Mouse (Mus musculus): Measurements from ENCODE around the gene Tex26. TPM values are rescaled to one million over a fixed set of nuclear protein-coding genes. Genes with fewer than 3 reads are reported as not detected.

Gene Tex26
- polyA plus RNA-seq, 1 experiment from 2014 or later = 0.51 TPM

DNA sequence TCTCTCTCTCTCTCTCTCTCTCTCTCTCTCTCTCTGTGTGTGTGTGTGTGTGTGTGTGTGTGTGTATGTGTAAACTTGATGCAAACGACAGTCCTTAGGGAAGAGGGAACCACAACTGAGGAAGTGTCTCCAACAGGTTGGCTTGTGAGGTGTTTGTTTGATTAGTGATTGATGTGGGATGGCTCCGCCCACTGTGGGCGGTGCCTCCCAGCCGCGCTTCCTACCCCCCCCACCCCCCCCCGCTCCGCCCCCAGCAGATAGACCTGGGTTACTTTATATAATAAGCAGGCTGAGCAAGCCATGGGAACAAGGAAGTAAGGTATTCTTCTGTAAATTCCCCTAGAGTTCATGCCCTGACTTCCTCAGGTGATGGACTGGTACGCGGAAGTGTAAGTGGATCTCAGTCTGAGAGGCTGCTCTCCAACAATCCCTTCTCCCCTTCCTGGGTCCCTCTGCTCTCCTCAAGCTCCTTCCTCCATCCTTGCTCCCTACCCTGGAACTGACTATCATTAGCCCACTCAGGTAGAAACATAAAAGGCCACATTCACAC, 5.2 kb upstream of the Tex26 start:
- Histone ChIP-seq H3K36me3 (no peaks in the 10 kb centered on the region), H3K4me2 (no peak overlapping the region), H3K4me3 (no peak overlapping the region), H3K27ac (replicated peaks) (no peak overlapping the region), H3K9ac (no peak overlapping the region), H3K9me3 (no peaks in the 10 kb centered on the region), H3K4me1 (peaks cover 7% of the 10 kb centered on the region), H3K27me3 (replicated peaks) (no peaks in the 10 kb centered on the region)
- no peak for ATAC-seq (ENCODE audit: extremely low read depth, insufficient number of reproducible peaks, low FRiP score, low TSS enrichment)
- 25% methylated on average over 9 of the region's 9 CpGs for WGBS

DNA sequence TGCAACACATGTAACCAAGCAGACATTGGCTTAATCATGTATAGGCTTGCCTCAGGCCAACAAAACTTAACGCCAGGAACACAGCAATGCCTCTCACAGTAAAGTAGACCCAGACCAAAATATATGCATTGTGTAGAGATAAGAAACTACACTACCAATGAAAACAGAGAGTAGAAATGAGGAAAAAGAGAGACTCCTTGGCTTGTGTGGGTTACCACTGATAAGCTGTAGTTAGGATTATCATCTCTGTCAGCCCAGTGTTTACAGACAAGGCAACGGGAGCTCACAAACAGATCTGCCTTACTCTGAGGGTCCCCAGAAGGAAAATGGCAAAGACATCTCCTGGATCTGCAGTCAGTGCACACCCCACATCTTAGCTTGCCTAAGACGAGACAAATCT, 2.9 kb upstream of the Tex26 start:
- H3K4me2 ChIP-seq = no peak overlapping the region
- H3K27me3 ChIP-seq (replicated peaks) = no peaks in the 10 kb centered on the region
- H3K36me3 ChIP-seq = no peaks in the 10 kb centered on the region
- ATAC-seq (ENCODE audit: extremely low read depth, insufficient number of reproducible peaks, low FRiP score, low TSS enrichment) = no peak
- H3K27ac ChIP-seq (replicated peaks) = no peak overlapping the region
- H3K9ac ChIP-seq = no peak overlapping the region
- no peak overlapping the region for H3K4me3 ChIP-seq
- peaks cover 21% of the 10 kb centered on the region for H3K4me1 ChIP-seq
- WGBS = 40% methylated on average over 3 of the region's 3 CpGs
- H3K9me3 ChIP-seq = no peaks in the 10 kb centered on the region

- WGBS = 70% methylated on average over 6 of the region's 6 CpGs
- Histone ChIP-seq H3K27ac (replicated peaks) (no peak overlapping the region), H3K9ac (no peak overlapping the region), H3K4me1 (peaks cover 25% of the 10 kb centered on the region), H3K9me3 (no peaks in the 10 kb centered on the region), H3K4me3 (no peak overlapping the region), H3K36me3 (no peaks in the 10 kb centered on the region), H3K4me2 (no peak overlapping the region), H3K27me3 (replicated peaks) (0 out of 2 replicates have a peak, but pooled peaks cover 5% of the 10 kb centered on the region)
- no peak for ATAC-seq (ENCODE audit: extremely low read depth, insufficient number of reproducible peaks, low FRiP score, low TSS enrichment)
Measured at GRCm38 (mm10) chr5:149437150-149437549, 2.3 kb upstream of the Tex26 start.

GRCm38 (mm10) chr5:149440180-149440573, 717 bp downstream of the Tex26 start:
- WGBS = under 1% methylated on average over 18 of the region's 18 CpGs
- 0 out of 2 replicates have a peak, but pooled peaks cover 5% of the 10 kb centered on the region for H3K27me3 ChIP-seq (replicated peaks)
- H3K27ac ChIP-seq (replicated peaks) = peak overlapping the region; percentile 74
- H3K4me2 ChIP-seq = peak overlapping the region; percentile 90
- peak overlapping the region; percentile 55 for H3K4me3 ChIP-seq
- 0 out of 2 replicates have a peak, but pooled peaks have one; percentile 33 for ATAC-seq (ENCODE audit: extremely low read depth, insufficient number of reproducible peaks, low FRiP score, low TSS enrichment)
- H3K9me3 ChIP-seq = no peaks in the 10 kb centered on the region
- peaks cover 37% of the 10 kb centered on the region for H3K4me1 ChIP-seq
- H3K9ac ChIP-seq = peak overlapping the region; percentile 74
- no peaks in the 10 kb centered on the region for H3K36me3 ChIP-seq

DNA sequence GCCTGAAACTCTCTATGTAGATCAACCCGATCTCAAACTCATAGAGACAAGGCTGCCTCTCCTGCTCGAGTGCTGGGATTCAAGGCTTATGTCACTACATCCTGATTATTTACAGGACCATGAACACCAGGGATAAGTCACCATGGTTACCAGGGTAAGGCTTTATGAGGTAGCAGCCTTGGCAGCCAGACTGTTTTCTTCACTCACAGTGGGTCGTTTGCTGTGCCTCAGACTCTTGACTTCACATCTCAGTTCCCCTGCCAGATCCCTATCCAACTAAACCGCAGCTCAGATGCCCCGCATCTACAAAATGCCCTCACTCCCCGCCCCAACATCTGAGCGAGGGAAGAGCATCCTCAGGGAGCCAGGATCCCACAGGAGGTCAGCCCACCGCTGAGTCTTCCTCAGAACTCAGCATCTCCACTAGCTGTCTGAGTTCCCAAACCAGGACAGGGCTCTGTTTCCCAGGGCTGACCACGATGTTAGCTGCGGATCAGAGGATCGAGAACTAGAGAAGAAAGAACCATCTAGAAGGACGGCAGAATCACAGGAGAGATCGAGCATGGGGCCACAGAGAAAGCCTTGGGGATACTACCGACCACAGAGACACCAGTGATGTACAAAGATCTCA, 2.3 kb downstream of the Tex26 start:
- Histone ChIP-seq H3K4me3 (no peak overlapping the region), H3K9me3 (no peaks in the 10 kb centered on the region), H3K27me3 (replicated peaks) (0 out of 2 replicates have a peak, but pooled peaks cover 5% of the 10 kb centered on the region), H3K27ac (replicated peaks) (no peak overlapping the region), H3K4me2 (no peak overlapping the region), H3K4me1 (peaks cover 38% of the 10 kb centered on the region), H3K36me3 (no peaks in the 10 kb centered on the region), H3K9ac (no peak overlapping the region)
- 57% methylated on average over 14 of the region's 14 CpGs for WGBS
- no peak for ATAC-seq (ENCODE audit: extremely low read depth, insufficient number of reproducible peaks, low FRiP score, low TSS enrichment)

DNA sequence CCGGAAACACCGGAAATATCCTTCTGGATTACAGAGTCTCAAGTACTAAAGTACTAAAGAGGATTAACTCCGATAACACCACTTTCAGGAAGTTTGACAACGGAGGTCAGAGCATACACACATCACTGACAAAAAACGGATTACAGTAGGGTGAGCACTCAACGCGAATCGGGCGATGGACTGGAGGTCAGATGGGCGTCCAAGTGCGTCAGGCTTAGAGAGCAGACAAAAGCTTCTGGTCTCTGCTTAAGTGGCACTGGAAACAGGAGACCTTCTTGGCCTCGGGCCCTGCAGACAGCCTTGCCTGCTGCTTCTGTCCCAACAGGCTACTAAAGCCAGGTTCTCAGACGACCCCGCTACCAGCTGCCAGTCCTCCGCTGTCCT, 2.8 kb downstream of the Tex26 start:
- Histone ChIP-seq H3K9me3 (no peaks in the 10 kb centered on the region), H3K9ac (no peak overlapping the region), H3K4me2 (no peak overlapping the region), H3K4me1 (peaks cover 38% of the 10 kb centered on the region), H3K4me3 (no peak overlapping the region), H3K27me3 (replicated peaks) (0 out of 2 replicates have a peak, but pooled peaks cover 5% of the 10 kb centered on the region), H3K27ac (replicated peaks) (no peak overlapping the region), H3K36me3 (no peaks in the 10 kb centered on the region)
- 49% methylated on average over 15 of the region's 15 CpGs for WGBS
- no peak for ATAC-seq (ENCODE audit: extremely low read depth, insufficient number of reproducible peaks, low FRiP score, low TSS enrichment)

DNA sequence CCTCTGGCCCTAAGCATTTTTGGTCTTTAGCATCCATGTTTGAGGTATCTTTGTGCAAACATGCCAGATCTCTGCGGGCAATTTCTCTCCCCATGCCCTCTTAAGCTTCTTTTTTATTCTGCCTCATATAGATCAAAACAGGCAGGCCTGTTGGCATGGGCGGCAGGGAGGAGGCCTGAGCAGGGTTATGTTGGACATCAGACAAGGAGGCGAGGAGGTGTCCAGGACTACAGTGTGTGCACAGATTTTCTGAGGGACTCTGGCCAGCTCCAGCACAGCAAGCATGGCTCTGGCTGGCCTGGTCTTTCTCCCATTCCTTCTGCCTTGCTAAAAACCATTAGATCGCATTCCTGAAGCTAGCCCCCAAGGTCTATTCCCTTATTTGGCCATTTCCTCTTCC, 5.0 kb downstream of the Tex26 start:
- H3K4me2 ChIP-seq = no peak overlapping the region
- H3K4me1 ChIP-seq = peaks cover 34% of the 10 kb centered on the region
- H3K27me3 ChIP-seq (replicated peaks) = 0 out of 2 replicates have a peak, but pooled peaks cover 5% of the 10 kb centered on the region
- 51% methylated on average over 4 of the region's 4 CpGs for WGBS
- 0 out of 2 replicates have a peak overlapping the region, but pooled peaks have one; percentile 15 for H3K27ac ChIP-seq (replicated peaks)
- H3K4me3 ChIP-seq = no peak overlapping the region
- H3K9ac ChIP-seq = no peak overlapping the region
- H3K36me3 ChIP-seq = no peaks in the 10 kb centered on the region
- ATAC-seq (ENCODE audit: extremely low read depth, insufficient number of reproducible peaks, low FRiP score, low TSS enrichment) = no peak
- no peaks in the 10 kb centered on the region; the same call in 1 of the 2 replicates for H3K9me3 ChIP-seq

- 76% methylated on average over 7 of the region's 7 CpGs for WGBS
- peaks cover 24% of the 10 kb centered on the region for H3K4me1 ChIP-seq
- 0 out of 2 replicates have a peak, but pooled peaks cover 5% of the 10 kb centered on the region for H3K27me3 ChIP-seq (replicated peaks)
- no peak overlapping the region for H3K9ac ChIP-seq
- no peak overlapping the region for H3K4me2 ChIP-seq
- H3K9me3 ChIP-seq = no peaks in the 10 kb centered on the region; the same call in 1 of the 2 replicates
- no peaks in the 10 kb centered on the region for H3K36me3 ChIP-seq
- H3K27ac ChIP-seq (replicated peaks) = no peak overlapping the region
- no peak overlapping the region for H3K4me3 ChIP-seq
- ATAC-seq (ENCODE audit: extremely low read depth, insufficient number of reproducible peaks, low FRiP score, low TSS enrichment) = no peak
Measured at GRCm38 (mm10) chr5:149446495-149446894, 7.0 kb downstream of the Tex26 start.

DNA sequence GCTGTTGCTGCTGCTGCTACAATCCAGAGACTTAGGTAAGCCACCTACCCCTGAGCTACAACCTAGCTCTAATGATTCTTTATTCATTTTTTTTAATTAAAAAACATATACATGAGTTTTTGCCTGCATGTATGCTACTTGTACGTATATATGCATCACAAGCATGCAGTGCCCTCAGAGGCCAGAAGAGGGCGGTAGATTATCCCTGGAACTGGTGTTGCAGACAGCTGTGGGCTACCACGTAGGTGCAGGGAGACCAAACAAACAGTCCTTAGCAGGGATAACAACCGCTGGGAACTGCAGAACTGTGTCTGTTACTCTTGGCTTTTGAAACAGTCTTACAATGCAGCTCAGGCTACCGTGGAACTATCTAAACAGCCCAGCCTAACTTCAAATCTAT, 8.3 kb downstream of the Tex26 start:
- Histone ChIP-seq H3K4me2 (no peak overlapping the region), H3K4me1 (peaks cover 14% of the 10 kb centered on the region), H3K36me3 (no peaks in the 10 kb centered on the region), H3K27me3 (replicated peaks) (no peaks in the 10 kb centered on the region), H3K9ac (no peak overlapping the region), H3K27ac (replicated peaks) (no peak overlapping the region), H3K4me3 (no peak overlapping the region), H3K9me3 (no peaks in the 10 kb centered on the region; the same call in 1 of the 2 replicates)
- no peak for ATAC-seq (ENCODE audit: extremely low read depth, insufficient number of reproducible peaks, low FRiP score, low TSS enrichment)
- 82% methylated on average over 5 of the region's 5 CpGs for WGBS

GRCm38 (mm10) chr5:149449406-149449805, 9.9 kb downstream of the Tex26 start:
- Histone ChIP-seq H3K9ac (no peak overlapping the region), H3K4me1 (peaks cover 13% of the 10 kb centered on the region), H3K9me3 (no peaks in the 10 kb centered on the region; the same call in 1 of the 2 replicates), H3K36me3 (no peaks in the 10 kb centered on the region), H3K27me3 (replicated peaks) (no peaks in the 10 kb centered on the region), H3K4me3 (no peak overlapping the region), H3K4me2 (no peak overlapping the region), H3K27ac (replicated peaks) (no peak overlapping the region)
- no peak for ATAC-seq (ENCODE audit: extremely low read depth, insufficient number of reproducible peaks, low FRiP score, low TSS enrichment)
- WGBS = 85% methylated on average over 7 of the region's 7 CpGs

DNA sequence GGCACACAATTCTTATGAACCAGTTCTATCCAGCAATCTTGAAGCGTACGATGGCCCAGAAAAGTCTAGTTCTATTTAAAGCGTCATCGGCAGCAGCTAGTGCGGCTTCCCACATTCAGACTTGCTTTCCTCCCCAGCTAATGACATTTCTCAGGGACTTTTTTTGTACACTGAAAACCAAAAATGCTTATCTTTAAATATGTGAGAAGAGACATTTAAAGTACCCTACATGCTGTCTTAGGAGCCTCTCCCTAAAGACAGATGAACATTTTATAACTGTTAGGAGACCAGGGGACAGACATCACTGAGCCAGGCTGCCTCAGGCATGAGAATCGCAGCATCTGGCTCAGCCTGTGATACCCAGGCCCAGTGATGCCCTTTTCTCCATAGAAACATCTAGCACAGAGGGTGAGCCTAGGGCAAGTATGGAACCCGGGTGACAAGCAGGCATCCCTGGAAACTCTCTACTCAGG, 11.8 kb downstream of the Tex26 start:
- 43% methylated on average over 7 of the region's 7 CpGs for WGBS
- Histone ChIP-seq H3K4me2 (no peak overlapping the region), H3K27me3 (replicated peaks) (no peaks in the 10 kb centered on the region), H3K27ac (replicated peaks) (no peak overlapping the region), H3K9ac (no peak overlapping the region), H3K9me3 (no peaks in the 10 kb centered on the region; the same call in 1 of the 2 replicates), H3K36me3 (no peaks in the 10 kb centered on the region), H3K4me3 (no peak overlapping the region), H3K4me1 (0 out of 2 replicates have a peak, but pooled peaks cover 4% of the 10 kb centered on the region)
- no peak for ATAC-seq (ENCODE audit: extremely low read depth, insufficient number of reproducible peaks, low FRiP score, low TSS enrichment)
